Mouse (Mus musculus): ENCODE results near the gene Rgl2. TPM values are rescaled to one million over a fixed set of nuclear protein-coding genes. Genes with fewer than 3 reads are reported as not detected.
"Not testable (repeated sequence)": the region's sequence is repeated elsewhere in the genome, so short reads cannot be mapped to it uniquely, and the experiment has no call there.

The Rgl2 gene
- polyA plus RNA-seq, 2 experiments: 48.7 to 193 TPM

GRCm38 (mm10) chr17:33901653-33902052 is 27.7 kb upstream of the Rgl2 start:
- Histone ChIP-seq H3K27me3 (ENCODE audit: control insufficient read depth, insufficient read depth, low read length) (no peaks in the 10 kb centered on the region), H3K9ac (ENCODE audit: low read depth, low read length, severe bottlenecking) (no peak overlapping the region), H3K9me3 (ENCODE audit: control insufficient read depth, low read length) (no peaks in the 10 kb centered on the region), H3K27ac (replicated peaks; ENCODE audit: low read depth, low read length) (no peak overlapping the region), H3K4me1 (ENCODE audit: control insufficient read depth, insufficient read depth, low read length) (no peaks in the 10 kb centered on the region), H3K36me3 (ENCODE audit: control insufficient read depth, insufficient read depth, low read length) (no peaks in the 10 kb centered on the region), H3K4me2 (replicated peaks; ENCODE audit: low read depth, low read length, severe bottlenecking) (no peak overlapping the region), H3K4me3 (replicated peaks; ENCODE audit: low read length) (no peak overlapping the region)
- TF ChIP-seq POLR2A (IDR thresholded peaks at IDR 0.05; ENCODE audit: borderline replicate concordance, extremely low read depth, insufficient read depth, insufficient read length): no peak
- no peak for DNase-seq (ENCODE audit: low spot score)
- ATAC-seq (ENCODE audit: low FRiP score, low read depth): no peak
- 64% methylated on average over 4 of the region's 4 CpGs for WGBS

- Histone ChIP-seq H3K4me1 (ENCODE audit: control insufficient read depth, insufficient read depth, low read length) (no peaks in the 10 kb centered on the region), H3K27me3 (ENCODE audit: control insufficient read depth, insufficient read depth, low read length) (no peaks in the 10 kb centered on the region), H3K4me2 (replicated peaks; ENCODE audit: low read depth, low read length, severe bottlenecking) (no peak overlapping the region), H3K9me3 (ENCODE audit: control insufficient read depth, low read length) (no peaks in the 10 kb centered on the region), H3K27ac (replicated peaks; ENCODE audit: low read depth, low read length) (no peak overlapping the region), H3K4me3 (replicated peaks; ENCODE audit: low read length) (no peak overlapping the region), H3K36me3 (ENCODE audit: control insufficient read depth, insufficient read depth, low read length) (no peaks in the 10 kb centered on the region), H3K9ac (ENCODE audit: low read depth, low read length, severe bottlenecking) (no peak overlapping the region)
- WGBS: 35% methylated on average over 4 of the region's 4 CpGs
- ATAC-seq (ENCODE audit: low FRiP score, low read depth) (no peak), DNase-seq (ENCODE audit: low spot score) (no peak)
- no peak for TF ChIP-seq POLR2A (IDR thresholded peaks at IDR 0.05; ENCODE audit: borderline replicate concordance, extremely low read depth, insufficient read depth, insufficient read length)
These were observed 27.3 kb upstream of the Rgl2 start for GRCm38 (mm10) chr17:33902079-33902478.

- Histone ChIP-seq H3K9me3 (ENCODE audit: control insufficient read depth, low read length) (no peaks in the 10 kb centered on the region), H3K9ac (ENCODE audit: low read depth, low read length, severe bottlenecking) (no peak overlapping the region), H3K4me2 (replicated peaks; ENCODE audit: low read depth, low read length, severe bottlenecking) (no peak overlapping the region), H3K27me3 (ENCODE audit: control insufficient read depth, insufficient read depth, low read length) (no peaks in the 10 kb centered on the region), H3K36me3 (ENCODE audit: control insufficient read depth, insufficient read depth, low read length) (no peaks in the 10 kb centered on the region), H3K4me3 (replicated peaks; ENCODE audit: low read length) (no peak overlapping the region), H3K27ac (replicated peaks; ENCODE audit: low read depth, low read length) (no peak overlapping the region), H3K4me1 (ENCODE audit: control insufficient read depth, insufficient read depth, low read length) (no peaks in the 10 kb centered on the region)
- WGBS: 86% methylated on average over 7 of the region's 7 CpGs
- ATAC-seq (ENCODE audit: low FRiP score, low read depth) (no peak), DNase-seq (ENCODE audit: low spot score) (no peak)
- TF ChIP-seq POLR2A (IDR thresholded peaks at IDR 0.05; ENCODE audit: borderline replicate concordance, extremely low read depth, insufficient read depth, insufficient read length): no peak
These were observed 26.9 kb upstream of the Rgl2 start for GRCm38 (mm10) chr17:33902491-33902890.

- not testable (repeated sequence) for H3K9me3 ChIP-seq (ENCODE audit: control insufficient read depth, low read length); H3K27ac ChIP-seq (replicated peaks; ENCODE audit: low read depth, low read length); H3K4me3 ChIP-seq (replicated peaks; ENCODE audit: low read length); H3K27me3 ChIP-seq (ENCODE audit: control insufficient read depth, insufficient read depth, low read length); H3K9ac ChIP-seq (ENCODE audit: low read depth, low read length, severe bottlenecking); H3K4me2 ChIP-seq (replicated peaks; ENCODE audit: low read depth, low read length, severe bottlenecking); H3K4me1 ChIP-seq (ENCODE audit: control insufficient read depth, insufficient read depth, low read length); H3K36me3 ChIP-seq (ENCODE audit: control insufficient read depth, insufficient read depth, low read length); ATAC-seq (ENCODE audit: low FRiP score, low read depth); DNase-seq (ENCODE audit: low spot score)
- WGBS: 68% methylated on average over 6 of the region's 6 CpGs
These were observed 25.3 kb upstream of the Rgl2 start for GRCm38 (mm10) chr17:33903911-33904651.

GRCm38 (mm10) chr17:33904835-33905234 is 24.5 kb upstream of the Rgl2 start, which contains the start of gene Platr17:
Gene Platr17 (plus strand): TSS chr17:33905135.
- not testable (repeated sequence) for DNase-seq (ENCODE audit: low spot score); H3K4me1 ChIP-seq (ENCODE audit: control insufficient read depth, insufficient read depth, low read length); H3K27ac ChIP-seq (replicated peaks; ENCODE audit: low read depth, low read length); H3K9ac ChIP-seq (ENCODE audit: low read depth, low read length, severe bottlenecking); H3K9me3 ChIP-seq (ENCODE audit: control insufficient read depth, low read length); H3K36me3 ChIP-seq (ENCODE audit: control insufficient read depth, insufficient read depth, low read length); ATAC-seq (ENCODE audit: low FRiP score, low read depth); H3K27me3 ChIP-seq (ENCODE audit: control insufficient read depth, insufficient read depth, low read length); H3K4me3 ChIP-seq (replicated peaks; ENCODE audit: low read length); H3K4me2 ChIP-seq (replicated peaks; ENCODE audit: low read depth, low read length, severe bottlenecking)
- 36% methylated on average over 3 of the region's 4 CpGs for WGBS

Data from limb, embryonic 14.5 days (tissue).